Comparison of ENCODE assay signal across 24 mouse cellular contexts in the genomic region with DNA sequence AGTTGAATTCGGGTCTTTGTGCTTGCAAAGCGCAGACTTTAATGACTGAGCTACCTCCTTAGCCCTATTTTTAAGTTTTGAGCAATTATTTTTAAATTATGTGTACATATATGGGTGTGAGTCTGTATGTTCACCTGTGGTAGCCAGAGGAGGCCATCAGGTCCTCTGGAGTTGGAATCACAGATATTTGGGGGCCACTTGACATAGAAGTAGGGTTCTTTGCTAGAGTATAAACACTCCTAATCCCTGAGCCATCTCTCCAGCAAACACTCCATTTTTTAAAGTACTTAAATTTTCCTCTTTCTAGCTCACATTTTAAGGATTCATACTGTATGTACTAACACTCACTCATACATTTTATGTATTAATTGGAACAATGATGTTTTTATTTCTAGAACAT. TPM values are rescaled to one million over a fixed set of nuclear protein-coding genes. Genes with fewer than 3 reads are reported as not detected.
DNase-seq lines count a peak whose midpoint lies in the region; ATAC-seq and TF ChIP-seq lines count a peak whose summit lies in the region.
"Had no signal": no experiment of that assay in that cellular context is flagged by ENCODE, and none has a peak within 500 bp of the region (broad histone marks: within the 10 kb centered on the region; RNA-seq: fewer than 3 reads in every experiment).

No protein-coding gene starts in this region.

- no peak for TF ChIP-seq POLR2A in lung, adult 2 months (IDR thresholded peaks at IDR 0.05; ENCODE audit: borderline replicate concordance, extremely low read depth, low read depth, low read length)

- H3K4me3 ChIP-seq in lung, embryonic 15.5 days, result no peak overlapping the region
- H3K4me3 ChIP-seq in lung, adult 2 months (replicated peaks; ENCODE audit: extremely low read depth, low read depth, low read length), result no peak overlapping the region
- H3K4me3 ChIP-seq in lung, postnatal 0 days (ENCODE audit: low read depth, low read length), result no peak overlapping the region
- H3K4me3 ChIP-seq: embryonic facial prominence, embryonic 10.5 days; embryonic facial prominence, embryonic 12.5 days; forebrain, embryonic 13.5 days had no signal

- peaks cover 14% of the 10 kb centered on the region for H3K4me1 ChIP-seq in lung, embryonic 15.5 days
- peaks cover 15% of the 10 kb centered on the region for H3K4me1 ChIP-seq in lung, adult 2 months (ENCODE audit: control insufficient read depth, insufficient read depth, low read length)
- peaks cover 9% of the 10 kb centered on the region; the same call in 1 of the 2 replicates for H3K4me1 ChIP-seq in lung, postnatal 0 days (ENCODE audit: insufficient read depth, low read depth, low read length)
- H3K4me1 ChIP-seq: embryonic facial prominence, embryonic 10.5 days; embryonic facial prominence, embryonic 12.5 days; forebrain, embryonic 13.5 days had no signal

- WGBS in lung, embryonic 15.5 days, result 54% methylated on average over 2 of the region's 2 CpGs
- 71% methylated on average over 2 of the region's 2 CpGs for WGBS in lung, adult 2 months
- WGBS in lung, postnatal 0 days, result 49% methylated on average over 2 of the region's 2 CpGs

- ATAC-seq in lung, embryonic 15.5 days (ENCODE audit: borderline replicate concordance, extremely low read depth, low FRiP score, low TSS enrichment), result peak; percentile 43; the same call in 1 of the 2 replicates
- peak; percentile 82 for ATAC-seq in lung, postnatal 0 days
- ATAC-seq: activated CD4-positive, CD25-positive, alpha-beta regulatory T cell, adult 4 months; CD4-positive, CD25-positive, alpha-beta regulatory T cell, adult 4 months; forebrain, embryonic 13.5 days; Patski had no signal

- no peak overlapping the region for H3K9ac ChIP-seq in lung, embryonic 15.5 days
- no peak overlapping the region for H3K9ac ChIP-seq in lung, postnatal 0 days (replicated peaks; ENCODE audit: low read depth)
- H3K9ac ChIP-seq: embryonic facial prominence, embryonic 12.5 days; forebrain, embryonic 13.5 days had no signal

- H3K27me3 ChIP-seq in lung, embryonic 15.5 days, result no peaks in the 10 kb centered on the region
- no peaks in the 10 kb centered on the region for H3K27me3 ChIP-seq in lung, postnatal 0 days (replicated peaks; ENCODE audit: insufficient read depth, low read length)
- H3K27me3 ChIP-seq: CH12.LX; embryonic facial prominence, embryonic 12.5 days; forebrain, embryonic 13.5 days; Patski had no signal

- H3K27ac ChIP-seq in lung, embryonic 15.5 days, result peak overlapping the region; percentile 75
- H3K27ac ChIP-seq in lung, postnatal 0 days (ENCODE audit: low read length), result peak overlapping the region; percentile 57
- H3K27ac ChIP-seq: embryonic facial prominence, embryonic 10.5 days; embryonic facial prominence, embryonic 12.5 days; forebrain, embryonic 13.5 days had no signal

- no peaks in the 10 kb centered on the region for H3K9me3 ChIP-seq in lung, embryonic 15.5 days
- no peaks in the 10 kb centered on the region for H3K9me3 ChIP-seq in lung, postnatal 0 days (ENCODE audit: low read length)
- H3K9me3 ChIP-seq: embryonic facial prominence, embryonic 10.5 days; embryonic facial prominence, embryonic 12.5 days; forebrain, embryonic 13.5 days; G1E had no signal

- TF ChIP-seq EP300 in lung, postnatal 0 days (IDR thresholded peaks at IDR 0.05), result peak; percentile 75

- no peak overlapping the region for H3K4me2 ChIP-seq in lung, embryonic 15.5 days
- no peak overlapping the region for H3K4me2 ChIP-seq in lung, postnatal 0 days (replicated peaks; ENCODE audit: low read depth, low read length)
- H3K4me2 ChIP-seq: embryonic facial prominence, embryonic 12.5 days; forebrain, embryonic 13.5 days had no signal

- peaks cover 8% of the 10 kb centered on the region; the same call in 1 of the 2 replicates for H3K36me3 ChIP-seq in lung, embryonic 15.5 days
- peaks cover 9% of the 10 kb centered on the region; the same call in 1 of the 2 replicates for H3K36me3 ChIP-seq in lung, postnatal 0 days (ENCODE audit: insufficient read depth, low read length)
- H3K36me3 ChIP-seq: embryonic facial prominence, embryonic 10.5 days; embryonic facial prominence, embryonic 12.5 days; G1E had no signal

- no peak for TF ChIP-seq CTCF in lung, adult 2 months (IDR thresholded peaks at IDR 0.05; ENCODE audit: insufficient read depth, low read length)
- TF ChIP-seq CTCF in lung, postnatal 0 days (IDR thresholded peaks at IDR 0.05), result no peak

- peak; percentile 18 for DNase-seq in heart, adult 11 months
- no peak for DNase-seq in heart, postnatal 4 days
- DNase-seq in lung, adult 2 months, result no peak
- peak; percentile 67 for DNase-seq in lung, postnatal 0 days (ENCODE audit: low spot score)
- no peak for DNase-seq in lung, adult 18-20 months
- peak; percentile 50 for DNase-seq in lung, postnatal 36 days
- DNase-seq: adrenal gland, adult 8-10 months; adrenal gland, postnatal 14 days; adrenal gland, postnatal 36 days; B cell, adult 2 months; cerebellum, adult 11-12 months; cerebellum, adult 2 months; cerebellum, adult 9-10 months; cerebellum, postnatal 10 days; cerebellum, postnatal 25 days had no signal

RNA-seq across cellular contexts. Expression of gene Serpinb6b, which starts 9.3 kb away (rescaled TPM):
- total RNA-seq in heart, postnatal 4 days (2021), result 10 to 100 TPM; 21.8 to 25.0 TPM
- 34.5 and 34.6 TPM in 2 replicates for polyA plus RNA-seq in lung, embryonic 15.5 days (2015; fragmentation: Nextera tagmentation; extraction: Ambion mirVana)
- 28.5 and 32.4 TPM in 2 replicates for polyA plus RNA-seq in lung, adult 2 months (2012; rRNA removed)
- 232 and 253 TPM in 2 replicates for polyA plus RNA-seq in lung, postnatal 0 days (2015; fragmentation: Nextera tagmentation; extraction: Ambion mirVana)
- polyA plus RNA-seq: G1E had no signal

RNA-seq across cellular contexts. Expression of gene Serpinb9, which starts 28.8 kb away (rescaled TPM):
- 1 to 10 TPM; 6.8 TPM for total RNA-seq in heart, postnatal 4 days (2021)
- polyA plus RNA-seq in lung, embryonic 15.5 days (2015; fragmentation: Nextera tagmentation; extraction: Ambion mirVana), result 32.3 and 36.3 TPM in 2 replicates
- 17.4 and 29.1 TPM in 2 replicates for polyA plus RNA-seq in lung, adult 2 months (2012; rRNA removed)
- polyA plus RNA-seq in lung, postnatal 0 days (2015; fragmentation: Nextera tagmentation; extraction: Ambion mirVana), result 75.2 and 83.1 TPM in 2 replicates

RNA-seq across cellular contexts. Expression of gene Serpinb9b, which starts 52.9 kb away (rescaled TPM):
- total RNA-seq in heart, postnatal 4 days (2021), result under 1 TPM; 0.26 to 0.99 TPM
- polyA plus RNA-seq in lung, embryonic 15.5 days (2015; fragmentation: Nextera tagmentation; extraction: Ambion mirVana), result 0.15 and 0.19 TPM in 2 replicates
- polyA plus RNA-seq in lung, adult 2 months (2012; rRNA removed), result 0.21 and 0.32 TPM in 2 replicates
- 1.9 and 3.1 TPM in 2 replicates for polyA plus RNA-seq in lung, postnatal 0 days (2015; fragmentation: Nextera tagmentation; extraction: Ambion mirVana)
- polyA plus RNA-seq: embryonic facial prominence, embryonic 10.5 days; G1E had no signal

Comparison
In these comparisons a context has a peak if more than half of its experiments do, and no peak if none do; other contexts are left out.
1. DNase-seq: peak in heart, adult 11 months (single experiment), lung, postnatal 0 days (single experiment) and lung, postnatal 36 days (single experiment); none in heart, postnatal 4 days (single experiment), lung, adult 2 months (single experiment) and lung, adult 18-20 months (0 of 2).